Mouse (Mus musculus) kidney, adult 2 months (tissue): Measurements from ENCODE around the gene Tbc1d20. TPM values are rescaled to one million over a fixed set of nuclear protein-coding genes. Genes with fewer than 3 reads are reported as not detected.

Experiments used
- DNase-seq: peaks from one replicate; pipeline ENCODE4 v3.0.0; 2021
- H3K27ac ChIP-seq: fragments of 200-500 bp; 2 replicates; pipeline ENCODE4 v1.5.1; 2012; ENCODE audit warnings: low read depth, low read length, control low read depth, inconsistent platforms; ENCODE audit not compliant: insufficient read depth
- H3K27me3 ChIP-seq: fragments of 200-500 bp; replicated peaks from 2 replicates; pipeline ENCODE4 v1.6.1; 2012; ENCODE audit warnings: mild to moderate bottlenecking, moderate library complexity, low read length, inconsistent platforms; ENCODE audit not compliant: control insufficient read depth, insufficient read depth
- H3K36me3 ChIP-seq: fragments of 200-500 bp; 2 replicates; pipeline ENCODE4 v1.6.1; 2012; ENCODE audit warnings: mild to moderate bottlenecking, moderate library complexity, low read length, inconsistent platforms; ENCODE audit not compliant: control insufficient read depth, insufficient read depth
- H3K4me1 ChIP-seq: fragments of 200-500 bp; 2 replicates; pipeline ENCODE4 v1.6.1; 2011; ENCODE audit warnings: low read length; ENCODE audit not compliant: control insufficient read depth, insufficient read depth
- H3K4me3 ChIP-seq: fragments of 200-500 bp; 2 replicates; pipeline ENCODE4 v1.5.1; 2011; ENCODE audit warnings: mild to moderate bottlenecking, low read depth, low read length, control low read depth; ENCODE audit not compliant: insufficient read depth
- CTCF ChIP-seq: fragments of 200-500 bp; conservative IDR thresholded peaks from 2 replicates; pipeline ENCODE4 v1.5.1; 2011; ENCODE audit warnings: low read depth, mild to moderate bottlenecking, control low read depth, low read length, moderate library complexity, mixed read lengths; ENCODE audit not compliant: insufficient read depth, insufficient read length
- POLR2A ChIP-seq: fragments of 200-500 bp; IDR thresholded peaks from one replicate; pipeline ENCODE4 v1.6.1; 2011; ENCODE audit warnings: low read depth, low read length, control low read depth
- WGBS: fragments of 180-500 bp; shearing (Covaris S2); methylation state at CpG from one replicate; pipeline ENCODE4 v1.1.7; 2018; 5-methylcytosine and 5-hydroxymethylcytosine counted together
- polyA plus RNA-seq: library from polyadenylated mRNA; depleted of rRNA; stranded (reverse); fragments of >200 nt; gene quantifications from 2 replicates; pipeline ENCODE4 v1.2.3, GENCODE M21; 2012

The Tbc1d20 gene
- polyA plus RNA-seq, 1 experiment = 59.5 TPM

- no peak for TF ChIP-seq CTCF
- no peak for TF ChIP-seq POLR2A
- Histone ChIP-seq H3K4me3 (peak overlapping the region; percentile 59), H3K36me3 (no peaks in the 10 kb centered on the region), H3K27me3 (no peaks in the 10 kb centered on the region), H3K4me1 (no peaks in the 10 kb centered on the region), H3K27ac (no peak overlapping the region)
- DNase-seq = peak; percentile 36
- WGBS = 18% methylated on average over 10 of the region's 10 CpGs
Measured at GRCm38 (mm10) chr2:152344361-152344760, 50.7 kb downstream of the Tbc1d20 start.

GRCm38 (mm10) chr2:152344909-152345308 is 51.3 kb downstream of the Tbc1d20 start:
- no peaks in the 10 kb centered on the region for H3K36me3 ChIP-seq
- 91% methylated on average over 5 of the region's 5 CpGs for WGBS
- H3K27me3 ChIP-seq = no peaks in the 10 kb centered on the region
- H3K27ac ChIP-seq = no peak overlapping the region
- DNase-seq = no peak
- no peaks in the 10 kb centered on the region for H3K4me1 ChIP-seq
- TF ChIP-seq POLR2A (no peak), CTCF (no peak)
- H3K4me3 ChIP-seq = no peak overlapping the region

GRCm38 (mm10) chr2:152345393-152345792 is 51.8 kb downstream of the Tbc1d20 start:
- Histone ChIP-seq H3K27ac (no peak overlapping the region), H3K27me3 (no peaks in the 10 kb centered on the region), H3K36me3 (no peaks in the 10 kb centered on the region), H3K4me3 (no peak overlapping the region), H3K4me1 (no peaks in the 10 kb centered on the region)
- WGBS = 90% methylated on average over 6 of the region's 6 CpGs
- TF ChIP-seq POLR2A = no peak
- TF ChIP-seq CTCF = no peak
- DNase-seq = no peak

GRCm38 (mm10) chr2:152346776-152347465 is 53.3 kb downstream of the Tbc1d20 start:
- no peak for TF ChIP-seq POLR2A
- TF ChIP-seq CTCF = no peak
- no peaks in the 10 kb centered on the region for H3K4me1 ChIP-seq
- H3K27ac ChIP-seq = peak overlapping the region; percentile 19; the same call in 1 of the 2 replicates
- no peaks in the 10 kb centered on the region for H3K36me3 ChIP-seq
- H3K4me3 ChIP-seq = no peak overlapping the region
- 52% methylated on average over 9 of the region's 9 CpGs for WGBS
- DNase-seq = no peak
- no peaks in the 10 kb centered on the region for H3K27me3 ChIP-seq

GRCm38 (mm10) chr2:152347722-152348121 is 54.1 kb downstream of the Tbc1d20 start:
- no peak overlapping the region for H3K4me3 ChIP-seq
- TF ChIP-seq POLR2A (no peak), CTCF (no peak)
- 87% methylated on average over 2 of the region's 2 CpGs for WGBS

GRCm38 (mm10) chr2:152349205-152349604 is 55.6 kb downstream of the Tbc1d20 start:
- no peak for TF ChIP-seq POLR2A
- TF ChIP-seq CTCF = no peak
- H3K27me3 ChIP-seq = no peaks in the 10 kb centered on the region
- no peak overlapping the region for H3K4me3 ChIP-seq
- no peak for DNase-seq
- 92% methylated on average over 6 of the region's 6 CpGs for WGBS
- H3K36me3 ChIP-seq = no peaks in the 10 kb centered on the region
- no peaks in the 10 kb centered on the region for H3K4me1 ChIP-seq
- H3K27ac ChIP-seq = no peak overlapping the region

More at GRCm38 (mm10) chr2:152347722-152348121, 54.1 kb downstream of the Tbc1d20 start:
- Histone ChIP-seq H3K27me3 (no peaks in the 10 kb centered on the region), H3K27ac (no peak overlapping the region), H3K4me1 (no peaks in the 10 kb centered on the region), H3K36me3 (no peaks in the 10 kb centered on the region)
- no peak for DNase-seq

GRCm38 (mm10) chr2:152349842-152350540 is 56.4 kb downstream of the Tbc1d20 start:
- TF ChIP-seq POLR2A = no peak
- TF ChIP-seq CTCF = no peak
- no peak overlapping the region for H3K27ac ChIP-seq
- peak; percentile 87 for DNase-seq

More at GRCm38 (mm10) chr2:152349842-152350540, 56.4 kb downstream of the Tbc1d20 start:
- WGBS = 86% methylated on average over 8 of the region's 8 CpGs
- no peaks in the 10 kb centered on the region for H3K4me1 ChIP-seq
- no peaks in the 10 kb centered on the region for H3K27me3 ChIP-seq
- H3K4me3 ChIP-seq = no peak overlapping the region
- H3K36me3 ChIP-seq = no peaks in the 10 kb centered on the region
